In genomic region chr16:92608180-92608960, GRCm38 (mm10) we compare ENCODE assay signal across 10 mouse cellular contexts.
DNase-seq lines count a peak whose midpoint lies in the region; ATAC-seq and TF ChIP-seq lines count a peak whose summit lies in the region.
"Had no signal": no experiment of that assay in that cellular context is flagged by ENCODE, and none has a peak within 500 bp of the region (broad histone marks: within the 10 kb centered on the region; RNA-seq: fewer than 3 reads in every experiment).

No protein-coding gene starts in this region.

- ATAC-seq in intestine, embryonic 16.5 days, result no peak
- ATAC-seq in intestine, embryonic 15.5 days, result no peak
- no peak for ATAC-seq in limb, embryonic 15.5 days (ENCODE audit: insufficient number of reproducible peaks, low FRiP score, low TSS enrichment, low read depth)
- ATAC-seq: activated CD4-positive, CD25-positive, alpha-beta regulatory T cell, adult 4 months had no signal

- peak overlapping the region; percentile 42 for H3ac ChIP-seq in C2C12 (ENCODE audit: control insufficient read depth, insufficient read length, low read depth)

- H3K79me3 ChIP-seq in C2C12 (ENCODE audit: low read depth), result no peaks in the 10 kb centered on the region

- peak; percentile 36 for TF ChIP-seq CTCF in C2C12 (IDR thresholded peaks at IDR 0.05; ENCODE audit: control insufficient read depth, insufficient read depth, insufficient read length)
- peak; percentile 28; the same call in 1 of the 2 replicates for TF ChIP-seq CTCF in embryonic fibroblast, embryonic 13.5 days (IDR thresholded peaks at IDR 0.05; ENCODE audit: borderline replicate concordance, insufficient read depth, low read length)

- DNase-seq in heart, embryonic 10.5 days (ENCODE audit: low spot score), result no peak
- no peak for DNase-seq in layer of hippocampus, postnatal 25 days (ENCODE audit: extremely low spot score in 1 of 2, low spot score in 1 of 2)
- no peak for DNase-seq in frontal cortex, postnatal 10 days (ENCODE audit: low spot score in 2 of 2)
- DNase-seq: cerebellum, adult 8-10 months had no signal

- H3K4me3 ChIP-seq in intestine, embryonic 16.5 days (ENCODE audit: low read length), result no peak overlapping the region
- H3K4me3 ChIP-seq in intestine, embryonic 15.5 days (replicated peaks), result no peak overlapping the region
- H3K4me3 ChIP-seq in C2C12 (ENCODE audit: insufficient read depth, poor library complexity, severe bottlenecking), result no peak overlapping the region
- H3K4me3 ChIP-seq in embryonic fibroblast, embryonic 13.5 days (ENCODE audit: insufficient read depth, low read length), result no peak overlapping the region
- no peak overlapping the region for H3K4me3 ChIP-seq in limb, embryonic 15.5 days
- H3K4me3 ChIP-seq in heart, embryonic 10.5 days, result no peak overlapping the region

- no peak for TF ChIP-seq POLR2A in embryonic fibroblast, embryonic 13.5 days (IDR thresholded peaks at IDR 0.05; ENCODE audit: low read depth, low read length)

- 0 out of 2 replicates have a peak overlapping the region, but pooled peaks have one; percentile 6 for H3K4me2 ChIP-seq in intestine, embryonic 16.5 days (ENCODE audit: low read depth, low read length)
- H3K4me2 ChIP-seq in intestine, embryonic 15.5 days (replicated peaks), result no peak overlapping the region; the same call in 1 of the 2 replicates
- no peak overlapping the region for H3K4me2 ChIP-seq in limb, embryonic 15.5 days

- 47% methylated on average over 14 of the region's 14 CpGs for WGBS in intestine, embryonic 16.5 days
- 44% methylated on average over 14 of the region's 14 CpGs for WGBS in intestine, embryonic 15.5 days
- 32% methylated on average over 14 of the region's 14 CpGs for WGBS in limb, embryonic 15.5 days
- WGBS in heart, embryonic 10.5 days, result 62% methylated on average over 14 of the region's 14 CpGs

- H3K79me2 ChIP-seq in C2C12 (ENCODE audit: control insufficient read depth, insufficient read depth), result peaks cover 26% of the 10 kb centered on the region

- H3K36me3 ChIP-seq in intestine, embryonic 16.5 days (ENCODE audit: control insufficient read depth, insufficient read depth, low read length), result no peaks in the 10 kb centered on the region
- no peaks in the 10 kb centered on the region for H3K36me3 ChIP-seq in intestine, embryonic 15.5 days
- H3K36me3 ChIP-seq in C2C12 (ENCODE audit: control insufficient read depth, insufficient read depth), result peaks cover 65% of the 10 kb centered on the region
- H3K36me3 ChIP-seq in limb, embryonic 15.5 days, result no peaks in the 10 kb centered on the region; the same call in 1 of the 2 replicates
- no peaks in the 10 kb centered on the region for H3K36me3 ChIP-seq in heart, embryonic 10.5 days

- no peaks in the 10 kb centered on the region for H3K9me3 ChIP-seq in intestine, embryonic 16.5 days (ENCODE audit: control insufficient read depth, low read length)
- no peaks in the 10 kb centered on the region for H3K9me3 ChIP-seq in intestine, embryonic 15.5 days
- H3K9me3 ChIP-seq in limb, embryonic 15.5 days, result no peaks in the 10 kb centered on the region
- H3K9me3 ChIP-seq in heart, embryonic 10.5 days, result no peaks in the 10 kb centered on the region

- no peak overlapping the region for H3K27ac ChIP-seq in intestine, embryonic 16.5 days (ENCODE audit: low read length)
- H3K27ac ChIP-seq in intestine, embryonic 15.5 days, result no peak overlapping the region
- H3K27ac ChIP-seq in embryonic fibroblast, embryonic 13.5 days (ENCODE audit: insufficient read depth, low read length), result peak overlapping the region; percentile 90
- H3K27ac ChIP-seq in limb, embryonic 15.5 days, result 0 out of 2 replicates have a peak overlapping the region, but pooled peaks have one; percentile 4
- no peak overlapping the region for H3K27ac ChIP-seq in heart, embryonic 10.5 days

- no peak overlapping the region for H3K9ac ChIP-seq in intestine, embryonic 16.5 days (ENCODE audit: low read depth, low read length)
- H3K9ac ChIP-seq in intestine, embryonic 15.5 days, result no peak overlapping the region
- no peak overlapping the region for H3K9ac ChIP-seq in limb, embryonic 15.5 days

- no peaks in the 10 kb centered on the region for H3K27me3 ChIP-seq in intestine, embryonic 16.5 days (replicated peaks; ENCODE audit: control insufficient read depth, insufficient read depth, low read length)
- peaks cover 6% of the 10 kb centered on the region; the same call in 1 of the 2 replicates for H3K27me3 ChIP-seq in intestine, embryonic 15.5 days (replicated peaks)
- no peaks in the 10 kb centered on the region for H3K27me3 ChIP-seq in C2C12 (ENCODE audit: control insufficient read depth, insufficient read depth, insufficient read length)
- peaks cover 13% of the 10 kb centered on the region for H3K27me3 ChIP-seq in limb, embryonic 15.5 days
- peaks cover 73% of the 10 kb centered on the region for H3K27me3 ChIP-seq in heart, embryonic 10.5 days (ENCODE audit: insufficient read depth, poor library complexity, severe bottlenecking)

- H3K4me1 ChIP-seq in intestine, embryonic 16.5 days (ENCODE audit: control insufficient read depth, insufficient read depth, low read length), result peaks cover 25% of the 10 kb centered on the region
- H3K4me1 ChIP-seq in intestine, embryonic 15.5 days (replicated peaks), result peaks cover 24% of the 10 kb centered on the region
- H3K4me1 ChIP-seq in embryonic fibroblast, embryonic 13.5 days (ENCODE audit: control insufficient read depth, insufficient read depth, low read length), result peaks cover 18% of the 10 kb centered on the region
- peaks cover 33% of the 10 kb centered on the region for H3K4me1 ChIP-seq in limb, embryonic 15.5 days
- peaks cover 36% of the 10 kb centered on the region for H3K4me1 ChIP-seq in heart, embryonic 10.5 days

TF ChIP-seq in C2C12, 6 proteins besides CTCF, POLR2A, EP300 and RAD21:
- TF ChIP-seq USF1 (IDR thresholded peaks at IDR 0.05; ENCODE audit: low read depth) (peak; percentile 23), MYOG (IDR thresholded peaks at IDR 0.05; ENCODE audit: control insufficient read depth, extremely low read depth, insufficient read length) (no peak), CEBPB (IDR thresholded peaks at IDR 0.05; ENCODE audit: low read depth) (no peak), MAX (IDR thresholded peaks at IDR 0.05) (peak; percentile 91), MYOD1 (IDR thresholded peaks at IDR 0.05; ENCODE audit: control insufficient read depth, insufficient read length, low read depth) (peak; percentile 98), FOSL1 (IDR thresholded peaks at IDR 0.05; ENCODE audit: insufficient read depth, low read length, poor library complexity, severe bottlenecking) (peak; percentile 68)

Comparison
In these comparisons a context has a peak if more than half of its experiments do, and no peak if none do; other contexts are left out.
1. H3K27ac ChIP-seq: peak in embryonic fibroblast, embryonic 13.5 days (single experiment) and limb, embryonic 15.5 days (single experiment); none in intestine, embryonic 16.5 days (single experiment), intestine, embryonic 15.5 days (single experiment) and heart, embryonic 10.5 days (single experiment).